In the genomic region with DNA sequence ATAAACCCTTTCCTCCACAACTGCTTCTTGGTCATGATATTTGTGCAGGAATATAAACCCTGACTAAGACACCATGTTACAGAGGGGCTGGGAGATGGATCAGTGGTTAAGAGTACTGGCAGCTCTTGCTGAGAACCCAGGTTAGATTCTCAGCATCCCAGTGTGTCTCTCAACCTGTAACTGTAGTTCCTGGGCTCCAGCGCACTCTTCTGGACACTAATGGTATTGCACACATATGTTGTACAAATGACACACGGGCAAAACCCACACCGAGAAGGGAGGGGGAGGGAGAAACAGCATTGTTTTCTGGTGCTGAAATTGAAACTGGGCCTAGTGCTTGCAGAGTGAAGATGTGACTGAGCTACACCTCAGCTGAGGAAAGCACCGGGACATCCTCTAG, we compare ENCODE assay signal across 23 mouse cellular contexts.
DNase-seq lines count a peak whose midpoint lies in the region; ATAC-seq and TF ChIP-seq lines count a peak whose summit lies in the region.
"Had no signal": no experiment of that assay in that cellular context is flagged by ENCODE, and none has a peak within 500 bp of the region (broad histone marks: within the 10 kb centered on the region; RNA-seq: fewer than 3 reads in every experiment).

No protein-coding gene starts in this region.

- no peak overlapping the region for H3K4me2 ChIP-seq in intestine, embryonic 14.5 days (ENCODE audit: low read length)
- H3K4me2 ChIP-seq in intestine, embryonic 15.5 days (replicated peaks) = no peak overlapping the region
- H3K4me2 ChIP-seq in midbrain, postnatal 0 days (ENCODE audit: low read depth, low read length, poor library complexity, severe bottlenecking) = no peak overlapping the region
- H3K4me2 ChIP-seq in midbrain, embryonic 13.5 days (replicated peaks) = no peak overlapping the region
- H3K4me2 ChIP-seq: hindbrain, embryonic 12.5 days; lung, embryonic 14.5 days; neural tube, embryonic 12.5 days had no signal

- no peak for ATAC-seq in intestine, embryonic 14.5 days (replicated peaks; ENCODE audit: low FRiP score, low TSS enrichment, low read depth)
- ATAC-seq in intestine, embryonic 15.5 days = no peak
- ATAC-seq in midbrain, postnatal 0 days (ENCODE audit: low FRiP score) = no peak
- no peak for ATAC-seq in midbrain, embryonic 13.5 days
- ATAC-seq in frontal cortex, adult (ENCODE audit: low TSS enrichment) = no peak
- ATAC-seq: forebrain, embryonic 14.5 days had no signal

- H3K27ac ChIP-seq in intestine, embryonic 14.5 days (ENCODE audit: low read depth) = no peak overlapping the region
- H3K27ac ChIP-seq in intestine, embryonic 15.5 days = no peak overlapping the region
- H3K27ac ChIP-seq in midbrain, postnatal 0 days (ENCODE audit: low read depth, low read length) = no peak overlapping the region
- H3K27ac ChIP-seq in midbrain, embryonic 13.5 days = no peak overlapping the region
- H3K27ac ChIP-seq in ES-E14 (ENCODE audit: insufficient read depth, low read depth, low read length, poor library complexity, severe bottlenecking) = no peak overlapping the region
- H3K27ac ChIP-seq: embryonic facial prominence, embryonic 10.5 days; heart, embryonic 10.5 days; hindbrain, embryonic 12.5 days; kidney, postnatal 0 days; neural tube, embryonic 12.5 days had no signal

- no peak overlapping the region for H3K9ac ChIP-seq in intestine, embryonic 14.5 days (ENCODE audit: low read length)
- H3K9ac ChIP-seq in intestine, embryonic 15.5 days = no peak overlapping the region
- no peak overlapping the region for H3K9ac ChIP-seq in midbrain, postnatal 0 days (replicated peaks; ENCODE audit: low read length, poor library complexity, severe bottlenecking)
- no peak overlapping the region for H3K9ac ChIP-seq in midbrain, embryonic 13.5 days (replicated peaks)
- H3K9ac ChIP-seq in ES-E14 (ENCODE audit: insufficient read depth, low read depth, low read length, poor library complexity, severe bottlenecking) = no peak overlapping the region
- H3K9ac ChIP-seq: hindbrain, embryonic 12.5 days; lung, embryonic 14.5 days; neural tube, embryonic 12.5 days had no signal

- 82% methylated on average over 4 of the region's 4 CpGs for WGBS in intestine, embryonic 14.5 days
- 80% methylated on average over 4 of the region's 4 CpGs for WGBS in intestine, embryonic 15.5 days
- WGBS in midbrain, postnatal 0 days = 79% methylated on average over 4 of the region's 4 CpGs
- 82% methylated on average over 4 of the region's 4 CpGs for WGBS in midbrain, embryonic 13.5 days

- no peaks in the 10 kb centered on the region for H3K27me3 ChIP-seq in intestine, embryonic 14.5 days (replicated peaks; ENCODE audit: control insufficient read depth, insufficient read depth, low read length)
- no peaks in the 10 kb centered on the region for H3K27me3 ChIP-seq in intestine, embryonic 15.5 days (replicated peaks)
- no peaks in the 10 kb centered on the region for H3K27me3 ChIP-seq in midbrain, postnatal 0 days (ENCODE audit: insufficient read depth, low read length)
- no peaks in the 10 kb centered on the region for H3K27me3 ChIP-seq in midbrain, embryonic 13.5 days
- H3K27me3 ChIP-seq: hindbrain, embryonic 12.5 days; neural tube, embryonic 12.5 days had no signal

- in situ Hi-C loops in ES-E14 (cut with MboI; ENCODE audit: low sequenced_read_pairs in 2 of 2, unreplicated experiment in 2 of 2) = loop anchor here in 1 of 2 experiments (10.0 kb wide), 1 partner anchor 100 kb away; no protein-coding TSS in a partner anchor

- no peak for TF ChIP-seq POLR2A in brain, embryonic 14.5 days (IDR thresholded peaks at IDR 0.05; ENCODE audit: borderline replicate concordance, extremely low read depth, insufficient read depth, insufficient read length, poor library complexity, severe bottlenecking)

- peak; percentile 28 for TF ChIP-seq CTCF in midbrain, postnatal 0 days (IDR thresholded peaks at IDR 0.05)
- peak; percentile 21; the same call in 1 of the 2 replicates for TF ChIP-seq CTCF in brain, embryonic 14.5 days (IDR thresholded peaks at IDR 0.05; ENCODE audit: borderline replicate concordance, extremely low read depth, insufficient read depth, insufficient read length)

- no peaks in the 10 kb centered on the region for H3K4me1 ChIP-seq in intestine, embryonic 14.5 days (replicated peaks; ENCODE audit: control insufficient read depth, insufficient read depth, low read length)
- H3K4me1 ChIP-seq in intestine, embryonic 15.5 days (replicated peaks) = no peaks in the 10 kb centered on the region
- H3K4me1 ChIP-seq in midbrain, postnatal 0 days (ENCODE audit: insufficient read depth, low read length) = no peaks in the 10 kb centered on the region
- H3K4me1 ChIP-seq in midbrain, embryonic 13.5 days (replicated peaks) = no peaks in the 10 kb centered on the region
- no peaks in the 10 kb centered on the region for H3K4me1 ChIP-seq in ES-E14 (ENCODE audit: control insufficient read depth in 2 of 2, insufficient read depth in 2 of 2, low read length in 2 of 2, poor library complexity in 1 of 2)
- H3K4me1 ChIP-seq: embryonic facial prominence, embryonic 10.5 days; heart, embryonic 10.5 days; hindbrain, embryonic 12.5 days; neural tube, embryonic 12.5 days had no signal

- H3K4me3 ChIP-seq in intestine, embryonic 14.5 days (ENCODE audit: low read depth, low read length) = no peak overlapping the region
- H3K4me3 ChIP-seq in intestine, embryonic 15.5 days (replicated peaks) = no peak overlapping the region
- no peak overlapping the region for H3K4me3 ChIP-seq in midbrain, postnatal 0 days (ENCODE audit: low read depth, low read length)
- no peak overlapping the region for H3K4me3 ChIP-seq in midbrain, embryonic 13.5 days (replicated peaks)
- no peak overlapping the region for H3K4me3 ChIP-seq in ES-E14 (ENCODE audit: insufficient read depth in 1 of 2, low read depth in 1 of 2, low read length in 2 of 2, poor library complexity in 1 of 2, severe bottlenecking in 1 of 2)
- H3K4me3 ChIP-seq: embryonic facial prominence, embryonic 10.5 days; heart, embryonic 10.5 days; hindbrain, embryonic 12.5 days; neural tube, embryonic 12.5 days had no signal

- 0 out of 2 replicates have a peak, but pooled peaks cover 2% of the 10 kb centered on the region for H3K9me3 ChIP-seq in intestine, embryonic 14.5 days (ENCODE audit: control insufficient read depth, low read length)
- no peaks in the 10 kb centered on the region for H3K9me3 ChIP-seq in intestine, embryonic 15.5 days
- H3K9me3 ChIP-seq in midbrain, postnatal 0 days (ENCODE audit: low read length) = no peaks in the 10 kb centered on the region
- H3K9me3 ChIP-seq in midbrain, embryonic 13.5 days = no peaks in the 10 kb centered on the region
- H3K9me3 ChIP-seq in ES-E14 (ENCODE audit: control insufficient read depth, insufficient read depth, low read depth, low read length) = no peaks in the 10 kb centered on the region
- H3K9me3 ChIP-seq: embryonic facial prominence, embryonic 10.5 days; heart, embryonic 10.5 days; neural tube, embryonic 12.5 days had no signal

- H3K36me3 ChIP-seq in intestine, embryonic 14.5 days (ENCODE audit: control insufficient read depth, insufficient read depth, low read length) = no peaks in the 10 kb centered on the region
- no peaks in the 10 kb centered on the region for H3K36me3 ChIP-seq in intestine, embryonic 15.5 days
- H3K36me3 ChIP-seq in midbrain, postnatal 0 days (ENCODE audit: insufficient read depth, low read length) = no peaks in the 10 kb centered on the region
- no peaks in the 10 kb centered on the region for H3K36me3 ChIP-seq in midbrain, embryonic 13.5 days
- H3K36me3 ChIP-seq in ES-E14 (ENCODE audit: control insufficient read depth, insufficient read depth, low read length, poor library complexity, severe bottlenecking) = no peaks in the 10 kb centered on the region
- H3K36me3 ChIP-seq: embryonic facial prominence, embryonic 10.5 days; heart, embryonic 10.5 days; hindbrain, embryonic 12.5 days; neural tube, embryonic 12.5 days had no signal

- peak; percentile 27 for DNase-seq in intestine, embryonic 14.5 days (ENCODE audit: low spot score)
- DNase-seq in midbrain, postnatal 0 days (ENCODE audit: low spot score) = no peak
- DNase-seq in ES-E14 (ENCODE audit: low read depth, low spot score) = peak; percentile 49
- no peak for DNase-seq in brain, embryonic 14.5 days (ENCODE audit: low read depth)
- no peak for DNase-seq in kidney, adult 11 months
- DNase-seq: adrenal gland, postnatal 25 days; cerebellum, adult 11-12 months; cerebellum, postnatal 36 days; kidney, adult 18-20 months; left cerebral cortex, postnatal 4 days; lung, embryonic 14.5 days; lung, postnatal 36 days; right cerebral cortex, adult 18-20 months; thymus, postnatal 36 days had no signal

TF ChIP-seq in ES-E14, 5 proteins besides CTCF, POLR2A, EP300 and RAD21:
- TF ChIP-seq ZC3H11A (IDR thresholded peaks at IDR 0.05; ENCODE audit: borderline replicate concordance, low read depth, low read length) (peak; percentile 12; the same call in 1 of the 2 replicates), ZNF384 (IDR thresholded peaks at IDR 0.05; ENCODE audit: low read depth, low read length) (no peak), CHD2 (IDR thresholded peaks at IDR 0.05; ENCODE audit: low read depth, low read length) (no peak), HCFC1 (IDR thresholded peaks at IDR 0.05; ENCODE audit: borderline replicate concordance, insufficient read depth, low read length) (no peak)
TF ChIP-seq in ES-E14: peak in this region for 1.

Comparison
In these comparisons a context has a peak if more than half of its experiments do, and no peak if none do; other contexts are left out.
1. DNase-seq: peak in intestine, embryonic 14.5 days (single experiment) and ES-E14 (single experiment); none in midbrain, postnatal 0 days (single experiment), brain, embryonic 14.5 days (single experiment) and kidney, adult 11 months (single experiment).